Comparison of ENCODE assay signal across 11 mouse cellular contexts in genomic region chr3:88295272-88295671, GRCm38 (mm10). TPM values are rescaled to one million over a fixed set of nuclear protein-coding genes. Genes with fewer than 3 reads are reported as not detected.
DNase-seq lines count a peak whose midpoint lies in the region; ATAC-seq and TF ChIP-seq lines count a peak whose summit lies in the region.
"Not testable (repeated sequence)": the region's sequence is repeated elsewhere in the genome, so short reads cannot be mapped to it uniquely, and the experiment has no call there.
"Had no signal": no experiment of that assay in that cellular context is flagged by ENCODE, and none has a peak within 500 bp of the region (broad histone marks: within the 10 kb centered on the region; RNA-seq: fewer than 3 reads in every experiment).

No protein-coding gene starts in this region.

- not testable (repeated sequence) for H3K4me1 ChIP-seq in ES-Bruce4 (ENCODE audit: control insufficient read depth, insufficient read depth, low read length); embryonic facial prominence, embryonic 14.5 days (ENCODE audit: control insufficient read depth, insufficient read depth, low read length); forebrain, postnatal 0 days (ENCODE audit: insufficient read depth); hindbrain, embryonic 11.5 days (replicated peaks; ENCODE audit: control insufficient read depth, insufficient read depth, low read length); stomach, embryonic 14.5 days (ENCODE audit: control insufficient read depth, insufficient read depth, low read length)
- H3K4me1 ChIP-seq in kidney, embryonic 15.5 days = peaks cover 10% of the 10 kb centered on the region
- peaks cover 31% of the 10 kb centered on the region for H3K4me1 ChIP-seq in liver, embryonic 13.5 days (replicated peaks)
- H3K4me1 ChIP-seq in midbrain, embryonic 11.5 days (ENCODE audit: control insufficient read depth, insufficient read depth, low read length) = peaks cover 14% of the 10 kb centered on the region

- peak overlapping the region; percentile 57 for H3K9ac ChIP-seq in ES-Bruce4 (ENCODE audit: low read depth, poor library complexity, severe bottlenecking)
- H3K9ac ChIP-seq in embryonic facial prominence, embryonic 14.5 days (ENCODE audit: low read depth, low read length) = peak overlapping the region; percentile 77; the same call in 1 of the 2 replicates
- not testable (repeated sequence) for H3K9ac ChIP-seq in forebrain, postnatal 0 days; kidney, embryonic 15.5 days; midbrain, embryonic 11.5 days (ENCODE audit: low read length); stomach, embryonic 14.5 days (replicated peaks; ENCODE audit: low read depth, low read length)
- H3K9ac ChIP-seq in hindbrain, embryonic 11.5 days (ENCODE audit: low read depth, low read length) = 0 out of 2 replicates have a peak overlapping the region, but pooled peaks have one; percentile 69
- peak overlapping the region; percentile 77 for H3K9ac ChIP-seq in liver, embryonic 13.5 days

- H3K4me3 ChIP-seq in ES-Bruce4 (ENCODE audit: low read depth, low read length); embryonic facial prominence, embryonic 14.5 days (ENCODE audit: low read depth, low read length); forebrain, postnatal 0 days (ENCODE audit: low read depth, low read length); hindbrain, embryonic 11.5 days (ENCODE audit: low read depth, low read length); midbrain, embryonic 11.5 days (ENCODE audit: low read depth, low read length); stomach, embryonic 14.5 days (ENCODE audit: low read depth, low read length): not testable (repeated sequence)
- H3K4me3 ChIP-seq in kidney, embryonic 15.5 days (replicated peaks) = peak overlapping the region; percentile 80; the same call in 1 of the 2 replicates
- H3K4me3 ChIP-seq in liver, embryonic 13.5 days (replicated peaks) = peak overlapping the region; percentile 89

- DNase-seq in embryonic facial prominence, embryonic 14.5 days (ENCODE audit: low spot score); forebrain, postnatal 0 days; hindbrain, embryonic 11.5 days (ENCODE audit: low spot score); liver, embryonic 13.5 days; midbrain, embryonic 11.5 days (ENCODE audit: low spot score, missing footprints): not testable (repeated sequence)

- not testable (repeated sequence) for H3K27me3 ChIP-seq in ES-Bruce4 (ENCODE audit: control insufficient read depth, insufficient read depth, low read length, poor library complexity, severe bottlenecking); embryonic facial prominence, embryonic 14.5 days (replicated peaks; ENCODE audit: control insufficient read depth, insufficient read depth, low read length); forebrain, postnatal 0 days (ENCODE audit: insufficient read depth, low read length); hindbrain, embryonic 11.5 days (ENCODE audit: control insufficient read depth, insufficient read depth, low read length); kidney, embryonic 15.5 days; liver, embryonic 13.5 days; midbrain, embryonic 11.5 days (ENCODE audit: control insufficient read depth, insufficient read depth, low read length); stomach, embryonic 14.5 days (ENCODE audit: control insufficient read depth, insufficient read depth, low read length)

- ATAC-seq in embryonic facial prominence, embryonic 14.5 days (ENCODE audit: low read depth); forebrain, postnatal 0 days; hindbrain, embryonic 11.5 days (ENCODE audit: low FRiP score); kidney, embryonic 15.5 days (replicated peaks; ENCODE audit: low FRiP score); liver, embryonic 13.5 days (ENCODE audit: low read depth); midbrain, embryonic 11.5 days (ENCODE audit: low FRiP score); stomach, embryonic 14.5 days (ENCODE audit: insufficient number of reproducible peaks, insufficient read depth, low FRiP score, low read depth): not testable (repeated sequence)

- H3K27ac ChIP-seq in ES-Bruce4 (ENCODE audit: insufficient read depth, low read length) = peak overlapping the region; percentile 88
- H3K27ac ChIP-seq in embryonic facial prominence, embryonic 14.5 days (replicated peaks; ENCODE audit: low read depth, low read length); forebrain, postnatal 0 days (ENCODE audit: low read depth, low read length); hindbrain, embryonic 11.5 days (ENCODE audit: low read depth, low read length); kidney, embryonic 15.5 days; midbrain, embryonic 11.5 days (ENCODE audit: low read depth, low read length); stomach, embryonic 14.5 days (ENCODE audit: low read length): not testable (repeated sequence)
- peak overlapping the region; percentile 95 for H3K27ac ChIP-seq in liver, embryonic 13.5 days

- WGBS in embryonic facial prominence, embryonic 14.5 days = 65% methylated on average over 1 of the region's 1 CpGs
- 72% methylated on average over 1 of the region's 1 CpGs for WGBS in forebrain, postnatal 0 days
- WGBS in hindbrain, embryonic 11.5 days = 69% methylated on average over 1 of the region's 1 CpGs
- WGBS in kidney, embryonic 15.5 days = 31% methylated on average over 1 of the region's 1 CpGs
- 53% methylated on average over 1 of the region's 1 CpGs for WGBS in liver, embryonic 13.5 days (ENCODE audit: insufficient replicate concordance)
- 74% methylated on average over 1 of the region's 1 CpGs for WGBS in midbrain, embryonic 11.5 days
- WGBS in stomach, embryonic 14.5 days = 51% methylated on average over 1 of the region's 1 CpGs

- H3K4me2 ChIP-seq in embryonic facial prominence, embryonic 14.5 days (ENCODE audit: low read depth, low read length) = peak overlapping the region; percentile 65
- peak overlapping the region; percentile 56 for H3K4me2 ChIP-seq in forebrain, postnatal 0 days (ENCODE audit: low read depth)
- not testable (repeated sequence) for H3K4me2 ChIP-seq in hindbrain, embryonic 11.5 days (replicated peaks; ENCODE audit: low read depth, low read length)
- peak overlapping the region; percentile 67; the same call in 1 of the 2 replicates for H3K4me2 ChIP-seq in kidney, embryonic 15.5 days
- peak overlapping the region; percentile 85 for H3K4me2 ChIP-seq in liver, embryonic 13.5 days
- peak overlapping the region; percentile 61; the same call in 1 of the 2 replicates for H3K4me2 ChIP-seq in midbrain, embryonic 11.5 days
- H3K4me2 ChIP-seq in stomach, embryonic 14.5 days (replicated peaks; ENCODE audit: low read depth, low read length) = peak overlapping the region; percentile 80; the same call in 1 of the 2 replicates

- not testable (repeated sequence) for TF ChIP-seq POLR2A in ES-Bruce4 (IDR thresholded peaks at IDR 0.05; ENCODE audit: insufficient read depth, low read length)

- peaks cover 20% of the 10 kb centered on the region for H3K36me3 ChIP-seq in ES-Bruce4 (ENCODE audit: control insufficient read depth, insufficient read depth, low read length, poor library complexity, severe bottlenecking)
- H3K36me3 ChIP-seq in embryonic facial prominence, embryonic 14.5 days (ENCODE audit: control insufficient read depth, insufficient read depth, low read length) = peaks cover 21% of the 10 kb centered on the region
- not testable (repeated sequence) for H3K36me3 ChIP-seq in forebrain, postnatal 0 days (ENCODE audit: insufficient read depth); hindbrain, embryonic 11.5 days (ENCODE audit: control insufficient read depth, insufficient read depth, low read length); midbrain, embryonic 11.5 days (ENCODE audit: control insufficient read depth, insufficient read depth, low read length)
- peaks cover 14% of the 10 kb centered on the region for H3K36me3 ChIP-seq in kidney, embryonic 15.5 days
- H3K36me3 ChIP-seq in liver, embryonic 13.5 days = peaks cover 15% of the 10 kb centered on the region
- peaks cover 12% of the 10 kb centered on the region for H3K36me3 ChIP-seq in stomach, embryonic 14.5 days (ENCODE audit: control insufficient read depth, insufficient read depth, low read length)

- not testable (repeated sequence) for H3K9me3 ChIP-seq in ES-Bruce4 (replicated peaks; ENCODE audit: control insufficient read depth, insufficient read depth, low read length, poor library complexity, severe bottlenecking); embryonic facial prominence, embryonic 14.5 days (ENCODE audit: control insufficient read depth, low read length); forebrain, postnatal 0 days (ENCODE audit: low read length); hindbrain, embryonic 11.5 days (ENCODE audit: control insufficient read depth, low read length); kidney, embryonic 15.5 days (replicated peaks); liver, embryonic 13.5 days (replicated peaks); midbrain, embryonic 11.5 days (ENCODE audit: control insufficient read depth, low read length); stomach, embryonic 14.5 days (ENCODE audit: control insufficient read depth, low read depth, low read length)

- TF ChIP-seq CTCF in ES-Bruce4 (IDR thresholded peaks at IDR 0.05; ENCODE audit: low read depth, low read length); forebrain, postnatal 0 days (IDR thresholded peaks at IDR 0.05; ENCODE audit: low read depth): not testable (repeated sequence)

- TF ChIP-seq EP300 in ES-Bruce4 (IDR thresholded peaks at IDR 0.05; ENCODE audit: insufficient read depth, low read depth, low read length) = not testable (repeated sequence)

RNA-seq across cellular contexts. Expression of gene Tsacc, which starts 1.5 kb away (rescaled TPM):
- polyA plus RNA-seq in ES-Bruce4 (2011; ENCODE audit: insufficient read depth, insufficient read length, low read depth, missing spikeins) = 15.5 and 19.8 TPM in 2 replicates
- polyA plus RNA-seq in embryonic facial prominence, embryonic 14.5 days (2014; fragmentation: Nextera tagmentation; extraction: Ambion mirVana) = 9.8 and 11.1 TPM in 2 replicates
- 1.2 and 5.0 TPM in 2 replicates for total RNA-seq in forebrain, postnatal 0 days (2014; rRNA removed)
- 11.9 and 12.0 TPM in 2 replicates for polyA plus RNA-seq in forebrain, postnatal 0 days (2015; fragmentation: Nextera tagmentation; extraction: Ambion mirVana)
- polyA plus RNA-seq in hindbrain, embryonic 11.5 days (2014; fragmentation: Nextera tagmentation; extraction: Ambion mirVana) = 8.1 and 8.6 TPM in 2 replicates
- polyA plus RNA-seq in kidney, embryonic 15.5 days (2015; fragmentation: Nextera tagmentation; extraction: Ambion mirVana) = 12.9 and 15.6 TPM in 2 replicates
- polyA plus RNA-seq in liver, embryonic 13.5 days (2015; fragmentation: Nextera tagmentation; extraction: Ambion mirVana) = 6.3 and 6.9 TPM in 2 replicates
- 7.5 and 7.9 TPM in 2 replicates for polyA plus RNA-seq in midbrain, embryonic 11.5 days (2014; fragmentation: Nextera tagmentation; extraction: Ambion mirVana)
- polyA plus RNA-seq in stomach, embryonic 14.5 days (2014; fragmentation: Nextera tagmentation; extraction: Ambion mirVana) = 12.9 and 13.8 TPM in 2 replicates

RNA-seq across cellular contexts. Expression of gene Cct3, which starts 1.6 kb away (rescaled TPM):
- 584 and 609 TPM in 2 replicates for polyA plus RNA-seq in ES-Bruce4 (2011; ENCODE audit: insufficient read depth, insufficient read length, low read depth, missing spikeins)
- polyA plus RNA-seq in embryonic facial prominence, embryonic 14.5 days (2014; fragmentation: Nextera tagmentation; extraction: Ambion mirVana) = 492 and 493 TPM in 2 replicates
- 373 and 393 TPM in 2 replicates for total RNA-seq in forebrain, postnatal 0 days (2014; rRNA removed)
- 440 and 452 TPM in 2 replicates for polyA plus RNA-seq in forebrain, postnatal 0 days (2015; fragmentation: Nextera tagmentation; extraction: Ambion mirVana)
- polyA plus RNA-seq in hindbrain, embryonic 11.5 days (2014; fragmentation: Nextera tagmentation; extraction: Ambion mirVana) = 736 and 767 TPM in 2 replicates
- polyA plus RNA-seq in kidney, embryonic 15.5 days (2015; fragmentation: Nextera tagmentation; extraction: Ambion mirVana) = 587 and 599 TPM in 2 replicates
- 376 and 404 TPM in 2 replicates for polyA plus RNA-seq in liver, embryonic 13.5 days (2015; fragmentation: Nextera tagmentation; extraction: Ambion mirVana)
- polyA plus RNA-seq in midbrain, embryonic 11.5 days (2014; fragmentation: Nextera tagmentation; extraction: Ambion mirVana) = 746 and 783 TPM in 2 replicates
- polyA plus RNA-seq in stomach, embryonic 14.5 days (2014; fragmentation: Nextera tagmentation; extraction: Ambion mirVana) = 495 and 512 TPM in 2 replicates

RNA-seq across cellular contexts. Expression of gene Gm38392, which starts 8.3 kb away (rescaled TPM):
- polyA plus RNA-seq in ES-Bruce4 (2011; ENCODE audit: insufficient read depth, insufficient read length, low read depth, missing spikeins) = 0.72 and 3.6 TPM in 2 replicates
- not detected in 2 replicates for polyA plus RNA-seq in embryonic facial prominence, embryonic 14.5 days (2014; fragmentation: Nextera tagmentation; extraction: Ambion mirVana)
- 0.69 TPM in 1 of 2 replicates, not detected in the other for total RNA-seq in forebrain, postnatal 0 days (2014; rRNA removed)
- 0.16 TPM in 1 of 2 replicates, not detected in the other for polyA plus RNA-seq in forebrain, postnatal 0 days (2015; fragmentation: Nextera tagmentation; extraction: Ambion mirVana)
- polyA plus RNA-seq in hindbrain, embryonic 11.5 days (2014; fragmentation: Nextera tagmentation; extraction: Ambion mirVana) = 0.20 and 0.49 TPM in 2 replicates
- polyA plus RNA-seq in kidney, embryonic 15.5 days (2015; fragmentation: Nextera tagmentation; extraction: Ambion mirVana) = 2.5 and 2.9 TPM in 2 replicates
- polyA plus RNA-seq in liver, embryonic 13.5 days (2015; fragmentation: Nextera tagmentation; extraction: Ambion mirVana) = 1.3 TPM in 1 of 2 replicates, not detected in the other
- polyA plus RNA-seq in midbrain, embryonic 11.5 days (2014; fragmentation: Nextera tagmentation; extraction: Ambion mirVana) = 0.11 TPM in 1 of 2 replicates, not detected in the other
- 0.33 and 0.64 TPM in 2 replicates for polyA plus RNA-seq in stomach, embryonic 14.5 days (2014; fragmentation: Nextera tagmentation; extraction: Ambion mirVana)
- total RNA-seq: common myeloid progenitor, adult 5-6 weeks; heart, postnatal 4 days; liver, adult 2 months had no signal
- polyA plus RNA-seq: liver, adult 2 months had no signal

RNA-seq across cellular contexts. Expression of gene Glmp, which starts 29.6 kb away (rescaled TPM):
- polyA plus RNA-seq in ES-Bruce4 (2011; ENCODE audit: insufficient read depth, insufficient read length, low read depth, missing spikeins) = 89.0 and 93.3 TPM in 2 replicates
- polyA plus RNA-seq in embryonic facial prominence, embryonic 14.5 days (2014; fragmentation: Nextera tagmentation; extraction: Ambion mirVana) = 127 and 131 TPM in 2 replicates
- total RNA-seq in forebrain, postnatal 0 days (2014; rRNA removed) = 44.8 and 55.2 TPM in 2 replicates
- polyA plus RNA-seq in forebrain, postnatal 0 days (2015; fragmentation: Nextera tagmentation; extraction: Ambion mirVana) = 118 and 125 TPM in 2 replicates
- 69.4 and 71.5 TPM in 2 replicates for polyA plus RNA-seq in hindbrain, embryonic 11.5 days (2014; fragmentation: Nextera tagmentation; extraction: Ambion mirVana)
- polyA plus RNA-seq in kidney, embryonic 15.5 days (2015; fragmentation: Nextera tagmentation; extraction: Ambion mirVana) = 226 and 234 TPM in 2 replicates
- polyA plus RNA-seq in liver, embryonic 13.5 days (2015; fragmentation: Nextera tagmentation; extraction: Ambion mirVana) = 89.4 and 92.9 TPM in 2 replicates
- 70.2 and 73.7 TPM in 2 replicates for polyA plus RNA-seq in midbrain, embryonic 11.5 days (2014; fragmentation: Nextera tagmentation; extraction: Ambion mirVana)
- polyA plus RNA-seq in stomach, embryonic 14.5 days (2014; fragmentation: Nextera tagmentation; extraction: Ambion mirVana) = 121 and 132 TPM in 2 replicates

RNA-seq across cellular contexts. Expression of gene Tmem79, which starts 40.7 kb away (rescaled TPM):
- polyA plus RNA-seq in ES-Bruce4 (2011; ENCODE audit: insufficient read depth, insufficient read length, low read depth, missing spikeins) = 9.1 and 12.8 TPM in 2 replicates
- 9.9 and 12.7 TPM in 2 replicates for polyA plus RNA-seq in embryonic facial prominence, embryonic 14.5 days (2014; fragmentation: Nextera tagmentation; extraction: Ambion mirVana)
- total RNA-seq in forebrain, postnatal 0 days (2014; rRNA removed) = 0.33 and 1.5 TPM in 2 replicates
- polyA plus RNA-seq in forebrain, postnatal 0 days (2015; fragmentation: Nextera tagmentation; extraction: Ambion mirVana) = 0.79 and 0.92 TPM in 2 replicates
- polyA plus RNA-seq in hindbrain, embryonic 11.5 days (2014; fragmentation: Nextera tagmentation; extraction: Ambion mirVana) = 1.7 TPM in 2 replicates
- polyA plus RNA-seq in kidney, embryonic 15.5 days (2015; fragmentation: Nextera tagmentation; extraction: Ambion mirVana) = 5.2 and 6.6 TPM in 2 replicates
- 1.5 TPM in 2 replicates for polyA plus RNA-seq in liver, embryonic 13.5 days (2015; fragmentation: Nextera tagmentation; extraction: Ambion mirVana)
- 0.90 and 1.4 TPM in 2 replicates for polyA plus RNA-seq in midbrain, embryonic 11.5 days (2014; fragmentation: Nextera tagmentation; extraction: Ambion mirVana)
- polyA plus RNA-seq in stomach, embryonic 14.5 days (2014; fragmentation: Nextera tagmentation; extraction: Ambion mirVana) = 20.5 and 23.1 TPM in 2 replicates
